Mouse (Mus musculus): ENCODE measurements at regions not wholly inside any gene's neighbourhood (a gene's known extent, or its start where the extent isn't known, plus 50 kb on each side); places are given as distances from the start of the nearest gene placed in this dataset.

GRCm38 (mm10) chr16:24237013-24237412 lies 156.3 kb upstream of the Lpp start:
- Histone ChIP-seq H3K4me1 (ENCODE audit: control insufficient read depth, insufficient read depth, low read length) (no peaks in the 10 kb centered on the region), H3K27me3 (ENCODE audit: control insufficient read depth, insufficient read depth, low read length) (no peaks in the 10 kb centered on the region), H3K9ac (replicated peaks; ENCODE audit: low read depth, low read length) (no peak overlapping the region), H3K9me3 (ENCODE audit: control insufficient read depth, low read length) (no peaks in the 10 kb centered on the region), H3K4me2 (ENCODE audit: low read depth, low read length) (no peak overlapping the region), H3K27ac (ENCODE audit: low read depth, low read length) (no peak overlapping the region), H3K4me3 (ENCODE audit: low read depth, low read length) (no peak overlapping the region), H3K36me3 (ENCODE audit: control insufficient read depth, insufficient read depth, low read length) (no peaks in the 10 kb centered on the region)
- WGBS, result 95% methylated on average over 3 of the region's 3 CpGs
- ATAC-seq (ENCODE audit: low read depth), result no peak

DNA sequence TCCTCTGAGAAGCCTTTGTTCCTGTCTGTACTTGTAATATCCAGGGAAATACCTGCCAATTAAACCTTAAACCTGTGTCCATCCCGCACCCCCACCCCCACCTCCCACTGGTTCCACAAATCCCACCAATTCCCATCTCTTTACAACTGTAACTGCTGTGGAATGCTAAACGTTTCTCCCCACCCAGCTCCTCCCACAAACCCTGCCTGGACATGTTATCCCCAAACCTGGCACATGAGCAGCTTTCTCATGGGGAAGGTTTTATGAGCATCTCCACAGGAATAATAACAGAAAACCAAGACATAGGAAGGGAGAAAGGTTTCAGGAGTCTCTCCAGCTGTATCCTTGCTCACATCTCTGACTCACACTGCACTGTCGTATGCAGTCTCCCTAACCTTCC lies 156.8 kb upstream of the Lpp start:
- WGBS, result 74% methylated on average over 3 of the region's 3 CpGs
- H3K27me3 ChIP-seq (ENCODE audit: control insufficient read depth, insufficient read depth, low read length), result no peaks in the 10 kb centered on the region
- no peak overlapping the region for H3K4me2 ChIP-seq (ENCODE audit: low read depth, low read length)
- H3K36me3 ChIP-seq (ENCODE audit: control insufficient read depth, insufficient read depth, low read length), result no peaks in the 10 kb centered on the region
- no peak overlapping the region for H3K4me3 ChIP-seq (ENCODE audit: low read depth, low read length)
- ATAC-seq (ENCODE audit: low read depth), result no peak
- no peak overlapping the region for H3K27ac ChIP-seq (ENCODE audit: low read depth, low read length)
- no peaks in the 10 kb centered on the region for H3K4me1 ChIP-seq (ENCODE audit: control insufficient read depth, insufficient read depth, low read length)
- H3K9me3 ChIP-seq (ENCODE audit: control insufficient read depth, low read length), result no peaks in the 10 kb centered on the region
- H3K9ac ChIP-seq (replicated peaks; ENCODE audit: low read depth, low read length), result no peak overlapping the region

DNA sequence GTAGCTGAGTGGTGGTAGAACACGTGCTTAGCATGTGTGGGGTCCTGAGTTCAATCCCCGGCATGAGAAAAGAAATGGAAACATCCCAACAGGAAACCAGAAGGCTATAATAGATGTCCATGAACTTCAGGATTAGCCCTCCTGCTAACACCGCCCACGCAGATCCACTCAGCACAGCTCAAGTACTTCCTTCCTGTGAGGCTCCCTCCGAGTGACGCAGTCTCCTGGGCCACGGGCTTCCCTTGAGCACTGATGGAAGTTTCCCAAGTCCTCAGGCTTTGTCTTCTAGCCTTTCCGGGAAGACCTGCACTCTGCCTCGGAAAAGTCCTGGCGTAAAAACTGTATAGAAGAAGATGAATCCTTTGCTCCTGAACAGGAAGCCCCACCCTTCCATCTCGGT lies 158.5 kb upstream of the Lpp start:
- Histone ChIP-seq H3K27me3 (ENCODE audit: control insufficient read depth, insufficient read depth, low read length) (no peaks in the 10 kb centered on the region), H3K36me3 (ENCODE audit: control insufficient read depth, insufficient read depth, low read length) (no peaks in the 10 kb centered on the region), H3K27ac (ENCODE audit: low read depth, low read length) (no peak overlapping the region), H3K9ac (replicated peaks; ENCODE audit: low read depth, low read length) (no peak overlapping the region), H3K9me3 (ENCODE audit: control insufficient read depth, low read length) (no peaks in the 10 kb centered on the region), H3K4me2 (ENCODE audit: low read depth, low read length) (no peak overlapping the region), H3K4me1 (ENCODE audit: control insufficient read depth, insufficient read depth, low read length) (no peaks in the 10 kb centered on the region), H3K4me3 (ENCODE audit: low read depth, low read length) (no peak overlapping the region)
- ATAC-seq (ENCODE audit: low read depth), result no peak
- WGBS, result 87% methylated on average over 11 of the region's 11 CpGs

DNA sequence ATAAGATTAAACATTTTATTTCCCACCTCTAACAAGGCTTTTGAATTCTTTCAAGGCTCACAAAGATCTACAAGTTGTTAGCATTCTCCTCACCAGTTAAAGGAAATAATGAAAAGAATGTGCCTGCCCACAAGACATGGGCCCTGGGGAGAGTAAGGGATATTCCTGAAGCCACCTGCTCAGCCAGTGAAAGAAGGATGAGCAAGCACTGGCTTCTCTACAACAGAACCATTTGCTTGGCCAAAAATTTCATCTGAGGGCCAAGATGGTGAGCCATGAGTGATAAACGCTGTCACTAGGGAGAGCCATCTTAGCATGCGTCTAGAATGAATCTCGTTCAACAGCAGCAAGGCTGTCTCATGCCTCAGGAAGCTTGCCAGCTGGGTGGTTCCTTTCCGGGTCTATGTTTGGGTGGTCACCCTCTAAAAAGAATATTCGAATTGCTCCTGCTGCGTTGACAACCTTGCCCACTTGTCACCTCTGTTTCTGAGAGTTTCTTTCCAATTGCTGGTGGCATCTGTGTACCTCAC lies 161.2 kb upstream of the Lpp start:
- no peaks in the 10 kb centered on the region for H3K9me3 ChIP-seq (ENCODE audit: control insufficient read depth, low read length)
- H3K27me3 ChIP-seq (ENCODE audit: control insufficient read depth, insufficient read depth, low read length), result no peaks in the 10 kb centered on the region
- no peaks in the 10 kb centered on the region for H3K4me1 ChIP-seq (ENCODE audit: control insufficient read depth, insufficient read depth, low read length)
- 88% methylated on average over 6 of the region's 6 CpGs for WGBS
- no peak overlapping the region for H3K4me3 ChIP-seq (ENCODE audit: low read depth, low read length)
- no peak overlapping the region for H3K4me2 ChIP-seq (ENCODE audit: low read depth, low read length)
- no peak overlapping the region for H3K9ac ChIP-seq (replicated peaks; ENCODE audit: low read depth, low read length)
- H3K27ac ChIP-seq (ENCODE audit: low read depth, low read length), result no peak overlapping the region
- ATAC-seq (ENCODE audit: low read depth), result no peak
- no peaks in the 10 kb centered on the region for H3K36me3 ChIP-seq (ENCODE audit: control insufficient read depth, insufficient read depth, low read length)

DNA sequence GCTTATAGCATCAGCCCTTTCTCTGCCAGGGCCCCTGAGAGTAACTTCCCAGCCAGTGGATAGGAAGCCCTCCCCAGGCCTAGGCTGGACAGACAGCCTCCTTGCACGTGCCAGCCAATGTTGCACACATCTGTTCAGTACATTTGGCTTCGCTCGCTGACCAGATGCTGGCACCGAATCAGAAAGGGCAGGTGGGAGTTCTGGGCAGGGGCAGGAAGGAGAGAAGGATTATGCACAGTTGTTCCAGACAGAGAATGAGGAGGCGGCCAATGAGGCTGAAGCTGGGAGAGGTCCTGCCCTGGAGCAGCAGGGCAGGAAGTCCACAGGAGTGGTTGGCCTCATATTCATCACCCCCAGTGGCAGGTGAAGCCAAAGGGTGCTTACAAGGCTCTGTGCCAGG lies 161.8 kb upstream of the Lpp start:
- H3K4me2 ChIP-seq (ENCODE audit: low read depth, low read length), result no peak overlapping the region

GRCm38 (mm10) chr16:24229002-24229607 lies 164.2 kb upstream of the Lpp start:
- H3K27ac ChIP-seq (ENCODE audit: low read depth, low read length), result no peak overlapping the region
- H3K9ac ChIP-seq (replicated peaks; ENCODE audit: low read depth, low read length), result no peak overlapping the region
- H3K9me3 ChIP-seq (ENCODE audit: control insufficient read depth, low read length), result no peaks in the 10 kb centered on the region
- no peak overlapping the region for H3K4me3 ChIP-seq (ENCODE audit: low read depth, low read length)
- no peaks in the 10 kb centered on the region for H3K27me3 ChIP-seq (ENCODE audit: control insufficient read depth, insufficient read depth, low read length)
- H3K4me1 ChIP-seq (ENCODE audit: control insufficient read depth, insufficient read depth, low read length), result no peaks in the 10 kb centered on the region
- WGBS, result 66% methylated on average over 7 of the region's 7 CpGs
- H3K4me2 ChIP-seq (ENCODE audit: low read depth, low read length), result no peak overlapping the region
- no peaks in the 10 kb centered on the region for H3K36me3 ChIP-seq (ENCODE audit: control insufficient read depth, insufficient read depth, low read length)
- ATAC-seq (ENCODE audit: low read depth), result no peak; the same call in 1 of the 2 replicates

More for the DNA sequence above, 161.8 kb upstream of the Lpp start:
- no peak overlapping the region for H3K4me3 ChIP-seq (ENCODE audit: low read depth, low read length)
- H3K36me3 ChIP-seq (ENCODE audit: control insufficient read depth, insufficient read depth, low read length), result no peaks in the 10 kb centered on the region
- H3K9me3 ChIP-seq (ENCODE audit: control insufficient read depth, low read length), result no peaks in the 10 kb centered on the region
- 74% methylated on average over 5 of the region's 5 CpGs for WGBS
- H3K9ac ChIP-seq (replicated peaks; ENCODE audit: low read depth, low read length), result no peak overlapping the region
- no peaks in the 10 kb centered on the region for H3K27me3 ChIP-seq (ENCODE audit: control insufficient read depth, insufficient read depth, low read length)
- no peak for ATAC-seq (ENCODE audit: low read depth)
- H3K27ac ChIP-seq (ENCODE audit: low read depth, low read length), result no peak overlapping the region
- no peaks in the 10 kb centered on the region for H3K4me1 ChIP-seq (ENCODE audit: control insufficient read depth, insufficient read depth, low read length)

DNA sequence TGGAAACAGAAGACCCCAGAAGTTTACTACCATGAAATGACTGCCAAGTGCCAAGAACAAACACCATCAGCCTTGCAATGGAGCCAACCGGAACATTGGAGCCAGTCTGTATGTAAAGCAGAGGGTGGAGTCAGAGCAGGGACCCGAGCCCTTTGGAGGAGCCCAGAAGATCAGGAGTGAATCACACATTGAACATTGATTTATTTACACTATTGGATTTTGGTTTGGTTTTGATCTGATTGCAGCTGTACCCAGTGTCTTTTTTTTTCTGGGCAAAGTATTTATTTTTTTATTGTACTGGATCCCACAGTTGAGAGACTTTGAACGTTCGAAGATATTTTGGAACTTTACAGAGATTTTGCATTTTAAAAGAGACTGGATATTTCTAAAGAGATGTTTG lies 167.4 kb upstream of the Lpp start:
- Histone ChIP-seq H3K9me3 (ENCODE audit: control insufficient read depth, low read length) (no peaks in the 10 kb centered on the region), H3K4me2 (ENCODE audit: low read depth, low read length) (no peak overlapping the region), H3K36me3 (ENCODE audit: control insufficient read depth, insufficient read depth, low read length) (no peaks in the 10 kb centered on the region), H3K27ac (ENCODE audit: low read depth, low read length) (no peak overlapping the region), H3K4me1 (ENCODE audit: control insufficient read depth, insufficient read depth, low read length) (no peaks in the 10 kb centered on the region), H3K4me3 (ENCODE audit: low read depth, low read length) (no peak overlapping the region), H3K9ac (replicated peaks; ENCODE audit: low read depth, low read length) (no peak overlapping the region), H3K27me3 (ENCODE audit: control insufficient read depth, insufficient read depth, low read length) (no peaks in the 10 kb centered on the region)
- ATAC-seq (ENCODE audit: low read depth), result no peak
- WGBS, result 77% methylated on average over 4 of the region's 4 CpGs

DNA sequence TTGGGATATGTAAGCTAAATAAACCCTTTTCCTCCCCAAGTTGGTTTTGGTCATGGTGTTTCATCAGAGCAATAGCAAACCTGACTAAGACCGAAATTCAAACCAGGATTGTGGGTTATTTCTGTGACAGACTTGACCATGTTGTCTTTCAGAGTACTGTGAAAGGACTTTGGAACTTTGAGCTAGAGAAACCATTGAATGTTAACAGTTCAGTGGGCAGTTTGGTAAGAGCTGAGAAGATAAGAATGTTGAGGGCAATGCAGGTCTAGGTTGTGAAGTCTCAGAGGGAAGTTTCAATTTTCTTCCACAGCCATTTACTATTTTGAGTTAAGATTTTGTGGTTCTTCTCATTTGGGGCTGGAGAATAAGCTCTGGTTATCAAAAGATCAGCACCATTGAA lies 168.2 kb upstream of the Lpp start:
- no peak for ATAC-seq (ENCODE audit: low read depth)
- no peaks in the 10 kb centered on the region for H3K4me1 ChIP-seq (ENCODE audit: control insufficient read depth, insufficient read depth, low read length)
- H3K4me3 ChIP-seq (ENCODE audit: low read depth, low read length), result no peak overlapping the region
- 98% methylated on average over 1 of the region's 1 CpGs for WGBS
- no peak overlapping the region for H3K27ac ChIP-seq (ENCODE audit: low read depth, low read length)
- no peaks in the 10 kb centered on the region for H3K27me3 ChIP-seq (ENCODE audit: control insufficient read depth, insufficient read depth, low read length)
- no peaks in the 10 kb centered on the region for H3K9me3 ChIP-seq (ENCODE audit: control insufficient read depth, low read length)
- H3K9ac ChIP-seq (replicated peaks; ENCODE audit: low read depth, low read length), result no peak overlapping the region
- H3K4me2 ChIP-seq (ENCODE audit: low read depth, low read length), result no peak overlapping the region
- H3K36me3 ChIP-seq (ENCODE audit: control insufficient read depth, insufficient read depth, low read length), result no peaks in the 10 kb centered on the region

GRCm38 (mm10) chr16:24223901-24224300 lies 169.4 kb upstream of the Lpp start:
- Histone ChIP-seq H3K9me3 (ENCODE audit: control insufficient read depth, low read length) (no peaks in the 10 kb centered on the region), H3K4me2 (ENCODE audit: low read depth, low read length) (no peak overlapping the region), H3K4me1 (ENCODE audit: control insufficient read depth, insufficient read depth, low read length) (no peaks in the 10 kb centered on the region), H3K9ac (replicated peaks; ENCODE audit: low read depth, low read length) (no peak overlapping the region), H3K4me3 (ENCODE audit: low read depth, low read length) (no peak overlapping the region), H3K27me3 (ENCODE audit: control insufficient read depth, insufficient read depth, low read length) (no peaks in the 10 kb centered on the region), H3K27ac (ENCODE audit: low read depth, low read length) (no peak overlapping the region), H3K36me3 (ENCODE audit: control insufficient read depth, insufficient read depth, low read length) (no peaks in the 10 kb centered on the region)
- no peak for ATAC-seq (ENCODE audit: low read depth)

All from neural tube, embryonic 14.5 days (tissue).